Mouse (Mus musculus): ENCODE data around the gene Sacs. TPM values are rescaled to one million over a fixed set of nuclear protein-coding genes. Genes with fewer than 3 reads are reported as not detected.
"Not testable (repeated sequence)": the region's sequence is repeated elsewhere in the genome, so short reads cannot be mapped to it uniquely, and the experiment has no call there.

The Sacs gene
- polyA plus RNA-seq, 1 experiment from 2014 or later, result 5.5 TPM

DNA sequence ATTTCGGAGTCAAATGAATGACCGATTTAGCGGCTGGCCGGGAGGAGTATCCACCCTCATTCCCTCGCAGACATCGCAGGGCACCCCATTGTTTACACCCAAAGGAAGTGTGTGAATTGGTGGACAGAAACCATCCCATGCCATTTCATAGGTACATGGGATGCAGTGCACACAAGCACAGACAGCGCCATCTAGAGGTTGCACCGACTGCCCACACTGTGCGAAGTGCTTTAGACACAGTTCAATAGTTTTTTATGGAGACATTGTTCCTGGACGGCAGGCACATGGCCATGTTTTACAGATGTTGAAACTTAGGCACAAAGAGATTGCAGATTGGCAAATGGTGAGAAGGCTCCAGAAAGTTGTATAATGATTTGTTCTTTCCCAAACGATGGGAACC, 5.6 kb downstream of the Sacs start:
- Histone ChIP-seq H3K36me3 (ENCODE audit: control insufficient read depth, insufficient read depth, low read length) (no peaks in the 10 kb centered on the region), H3K27me3 (ENCODE audit: control insufficient read depth, insufficient read depth, low read length) (no peaks in the 10 kb centered on the region), H3K4me1 (ENCODE audit: control insufficient read depth, insufficient read depth, low read length) (no peaks in the 10 kb centered on the region), H3K27ac (ENCODE audit: low read length) (no peak overlapping the region), H3K9me3 (ENCODE audit: control insufficient read depth, low read depth, low read length) (no peaks in the 10 kb centered on the region), H3K9ac (replicated peaks; ENCODE audit: low read depth, low read length) (no peak overlapping the region), H3K4me3 (ENCODE audit: low read depth, low read length) (no peak overlapping the region), H3K4me2 (replicated peaks; ENCODE audit: low read depth, low read length) (no peak overlapping the region)
- ATAC-seq (ENCODE audit: insufficient number of reproducible peaks, insufficient read depth, low FRiP score, low read depth), result no peak
- WGBS, result 32% methylated on average over 11 of the region's 11 CpGs

DNA sequence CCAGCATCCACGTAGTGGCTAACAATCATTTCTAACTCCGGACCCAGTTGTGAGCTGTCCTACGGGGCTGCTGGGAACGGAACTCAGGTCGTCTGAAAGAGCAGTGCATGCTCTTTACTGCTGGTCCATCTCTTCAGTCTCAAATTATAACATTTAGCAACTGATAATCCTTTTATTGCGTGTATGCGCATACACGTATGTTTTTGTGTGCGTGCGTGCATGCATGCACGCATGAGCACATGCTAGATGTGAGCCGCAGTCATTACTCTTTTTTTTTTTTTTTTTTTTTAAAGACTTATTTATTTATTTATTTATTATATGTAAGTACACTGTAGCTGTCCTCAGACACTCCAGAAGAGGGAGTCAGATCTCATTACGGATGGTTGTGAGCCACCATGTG, 12.2 kb downstream of the Sacs start:
- ATAC-seq (ENCODE audit: insufficient number of reproducible peaks, insufficient read depth, low FRiP score, low read depth); H3K4me2 ChIP-seq (replicated peaks; ENCODE audit: low read depth, low read length); H3K9me3 ChIP-seq (ENCODE audit: control insufficient read depth, low read depth, low read length); H3K9ac ChIP-seq (replicated peaks; ENCODE audit: low read depth, low read length); H3K27me3 ChIP-seq (ENCODE audit: control insufficient read depth, insufficient read depth, low read length); H3K4me3 ChIP-seq (ENCODE audit: low read depth, low read length); H3K36me3 ChIP-seq (ENCODE audit: control insufficient read depth, insufficient read depth, low read length); H3K27ac ChIP-seq (ENCODE audit: low read length); H3K4me1 ChIP-seq (ENCODE audit: control insufficient read depth, insufficient read depth, low read length): not testable (repeated sequence)
- WGBS, result 94% methylated on average over 12 of the region's 13 CpGs

DNA sequence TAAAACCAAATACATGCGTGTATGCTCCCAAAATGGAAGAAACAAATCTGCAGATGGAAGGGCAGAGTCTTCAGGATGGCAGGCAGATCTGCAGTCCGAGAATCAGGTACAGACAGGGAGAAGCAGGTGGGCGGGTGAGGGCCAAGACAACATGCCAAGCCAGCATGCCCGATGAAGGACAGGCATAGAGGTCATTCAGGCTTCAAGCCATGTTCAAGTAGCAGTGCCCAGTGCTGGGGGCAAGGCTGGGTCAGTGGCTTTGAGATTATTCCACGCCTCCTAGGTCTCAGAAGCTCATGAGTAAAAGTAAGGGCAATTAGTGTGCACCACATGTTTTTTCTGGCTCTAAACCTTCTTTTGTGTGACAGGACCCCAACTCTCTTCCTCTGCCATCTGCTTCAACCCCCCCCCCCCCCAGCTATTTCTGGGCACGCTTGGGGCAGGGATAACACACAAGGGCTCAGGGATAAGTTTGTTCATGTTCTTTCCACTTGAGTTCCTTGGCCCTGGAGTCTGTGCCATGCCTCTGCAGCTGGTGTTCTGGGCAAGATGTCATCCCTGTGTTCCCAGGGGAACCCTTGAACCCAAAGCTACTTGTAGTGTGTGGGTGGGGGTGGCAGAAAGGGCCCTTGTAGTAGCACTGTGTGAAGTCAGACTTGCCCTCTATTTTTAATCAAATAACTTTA, 16.8 kb downstream of the Sacs start:
- no peaks in the 10 kb centered on the region for H3K27me3 ChIP-seq (ENCODE audit: control insufficient read depth, insufficient read depth, low read length)
- H3K36me3 ChIP-seq (ENCODE audit: control insufficient read depth, insufficient read depth, low read length), result no peaks in the 10 kb centered on the region
- ATAC-seq (ENCODE audit: insufficient number of reproducible peaks, insufficient read depth, low FRiP score, low read depth), result no peak
- H3K4me2 ChIP-seq (replicated peaks; ENCODE audit: low read depth, low read length), result no peak overlapping the region
- no peak overlapping the region for H3K4me3 ChIP-seq (ENCODE audit: low read depth, low read length)
- WGBS, result 79% methylated on average over 6 of the region's 6 CpGs
- H3K27ac ChIP-seq (ENCODE audit: low read length), result no peak overlapping the region
- no peaks in the 10 kb centered on the region for H3K4me1 ChIP-seq (ENCODE audit: control insufficient read depth, insufficient read depth, low read length)
- H3K9ac ChIP-seq (replicated peaks; ENCODE audit: low read depth, low read length), result no peak overlapping the region
- no peaks in the 10 kb centered on the region for H3K9me3 ChIP-seq (ENCODE audit: control insufficient read depth, low read depth, low read length)

DNA sequence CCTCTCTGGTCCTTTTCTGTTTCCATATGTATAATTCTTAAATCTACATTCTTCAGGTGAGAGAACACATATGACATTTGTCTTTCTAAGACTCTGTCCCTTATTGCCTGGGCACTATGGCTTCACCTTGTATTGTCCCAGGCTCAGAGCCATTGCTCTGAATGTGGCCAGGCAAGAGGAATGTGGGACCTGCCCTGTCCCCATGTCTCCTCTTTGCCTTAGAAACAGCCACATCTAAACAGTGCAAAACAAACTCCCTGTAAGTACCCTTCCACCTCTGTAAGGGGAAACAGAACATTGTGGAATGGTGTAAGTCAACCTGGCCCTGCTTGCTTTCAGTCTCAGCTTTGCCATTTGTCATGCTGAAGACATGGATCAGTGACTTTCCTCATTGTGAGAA, 17.4 kb downstream of the Sacs start:
- H3K27ac ChIP-seq (ENCODE audit: low read length), result no peak overlapping the region
- no peak for ATAC-seq (ENCODE audit: insufficient number of reproducible peaks, insufficient read depth, low FRiP score, low read depth)
- H3K9me3 ChIP-seq (ENCODE audit: control insufficient read depth, low read depth, low read length), result no peaks in the 10 kb centered on the region
- no peak overlapping the region for H3K4me2 ChIP-seq (replicated peaks; ENCODE audit: low read depth, low read length)
- no peak overlapping the region for H3K4me3 ChIP-seq (ENCODE audit: low read depth, low read length)
- no peaks in the 10 kb centered on the region for H3K4me1 ChIP-seq (ENCODE audit: control insufficient read depth, insufficient read depth, low read length)
- no peaks in the 10 kb centered on the region for H3K36me3 ChIP-seq (ENCODE audit: control insufficient read depth, insufficient read depth, low read length)
- no peak overlapping the region for H3K9ac ChIP-seq (replicated peaks; ENCODE audit: low read depth, low read length)
- no peaks in the 10 kb centered on the region for H3K27me3 ChIP-seq (ENCODE audit: control insufficient read depth, insufficient read depth, low read length)

DNA sequence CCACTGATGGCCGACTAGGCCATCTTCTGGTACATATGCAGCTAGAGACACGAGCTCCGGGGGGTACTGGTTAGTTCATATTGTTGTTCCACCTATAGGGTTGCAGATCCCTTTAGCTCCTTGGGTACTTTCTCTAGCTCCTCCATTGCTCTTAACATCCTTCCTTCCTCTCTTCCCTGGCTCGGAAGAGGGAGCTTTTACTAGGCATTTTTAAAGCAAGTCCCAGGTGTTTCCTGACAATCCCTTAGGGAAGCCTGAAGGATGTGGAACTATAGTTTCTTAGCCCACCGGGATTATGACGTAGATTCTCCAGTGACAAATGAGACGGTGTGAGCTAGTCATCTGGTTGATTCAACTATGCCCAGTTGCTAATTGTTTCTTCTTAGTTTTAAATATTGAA, 19.2 kb downstream of the Sacs start:
- H3K27ac ChIP-seq (ENCODE audit: low read length); H3K4me1 ChIP-seq (ENCODE audit: control insufficient read depth, insufficient read depth, low read length); H3K4me3 ChIP-seq (ENCODE audit: low read depth, low read length); H3K9me3 ChIP-seq (ENCODE audit: control insufficient read depth, low read depth, low read length); H3K9ac ChIP-seq (replicated peaks; ENCODE audit: low read depth, low read length); ATAC-seq (ENCODE audit: insufficient number of reproducible peaks, insufficient read depth, low FRiP score, low read depth); H3K27me3 ChIP-seq (ENCODE audit: control insufficient read depth, insufficient read depth, low read length); H3K4me2 ChIP-seq (replicated peaks; ENCODE audit: low read depth, low read length); H3K36me3 ChIP-seq (ENCODE audit: control insufficient read depth, insufficient read depth, low read length): not testable (repeated sequence)
- WGBS, result 80% methylated on average over 4 of the region's 7 CpGs

DNA sequence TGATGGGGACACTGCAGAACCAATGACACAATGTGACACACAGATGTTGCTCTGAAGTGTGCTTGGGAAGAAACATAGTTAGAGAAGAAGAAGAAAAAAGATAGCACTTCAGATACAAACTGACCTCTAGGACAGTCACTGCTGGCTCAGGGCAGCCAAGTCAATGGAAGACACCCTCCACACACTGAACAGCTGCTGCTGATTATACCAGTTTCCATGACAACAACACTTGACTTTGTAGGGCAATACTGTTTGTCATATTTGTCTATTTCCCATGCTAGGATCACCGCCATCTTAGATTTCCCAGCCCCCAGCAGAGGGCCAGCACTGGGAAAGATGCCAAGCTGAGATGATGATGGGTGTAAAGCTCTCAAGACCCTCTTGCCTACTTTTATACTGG, 22.7 kb downstream of the Sacs start:
- H3K36me3 ChIP-seq (ENCODE audit: control insufficient read depth, insufficient read depth, low read length), result no peaks in the 10 kb centered on the region
- ATAC-seq (ENCODE audit: insufficient number of reproducible peaks, insufficient read depth, low FRiP score, low read depth), result no peak
- no peaks in the 10 kb centered on the region for H3K27me3 ChIP-seq (ENCODE audit: control insufficient read depth, insufficient read depth, low read length)
- no peak overlapping the region for H3K27ac ChIP-seq (ENCODE audit: low read length)
- WGBS, result 70% methylated on average over 1 of the region's 1 CpGs
- H3K4me1 ChIP-seq (ENCODE audit: control insufficient read depth, insufficient read depth, low read length), result no peaks in the 10 kb centered on the region
- no peaks in the 10 kb centered on the region for H3K9me3 ChIP-seq (ENCODE audit: control insufficient read depth, low read depth, low read length)
- H3K4me2 ChIP-seq (replicated peaks; ENCODE audit: low read depth, low read length), result no peak overlapping the region
- H3K4me3 ChIP-seq (ENCODE audit: low read depth, low read length), result no peak overlapping the region
- no peak overlapping the region for H3K9ac ChIP-seq (replicated peaks; ENCODE audit: low read depth, low read length)

DNA sequence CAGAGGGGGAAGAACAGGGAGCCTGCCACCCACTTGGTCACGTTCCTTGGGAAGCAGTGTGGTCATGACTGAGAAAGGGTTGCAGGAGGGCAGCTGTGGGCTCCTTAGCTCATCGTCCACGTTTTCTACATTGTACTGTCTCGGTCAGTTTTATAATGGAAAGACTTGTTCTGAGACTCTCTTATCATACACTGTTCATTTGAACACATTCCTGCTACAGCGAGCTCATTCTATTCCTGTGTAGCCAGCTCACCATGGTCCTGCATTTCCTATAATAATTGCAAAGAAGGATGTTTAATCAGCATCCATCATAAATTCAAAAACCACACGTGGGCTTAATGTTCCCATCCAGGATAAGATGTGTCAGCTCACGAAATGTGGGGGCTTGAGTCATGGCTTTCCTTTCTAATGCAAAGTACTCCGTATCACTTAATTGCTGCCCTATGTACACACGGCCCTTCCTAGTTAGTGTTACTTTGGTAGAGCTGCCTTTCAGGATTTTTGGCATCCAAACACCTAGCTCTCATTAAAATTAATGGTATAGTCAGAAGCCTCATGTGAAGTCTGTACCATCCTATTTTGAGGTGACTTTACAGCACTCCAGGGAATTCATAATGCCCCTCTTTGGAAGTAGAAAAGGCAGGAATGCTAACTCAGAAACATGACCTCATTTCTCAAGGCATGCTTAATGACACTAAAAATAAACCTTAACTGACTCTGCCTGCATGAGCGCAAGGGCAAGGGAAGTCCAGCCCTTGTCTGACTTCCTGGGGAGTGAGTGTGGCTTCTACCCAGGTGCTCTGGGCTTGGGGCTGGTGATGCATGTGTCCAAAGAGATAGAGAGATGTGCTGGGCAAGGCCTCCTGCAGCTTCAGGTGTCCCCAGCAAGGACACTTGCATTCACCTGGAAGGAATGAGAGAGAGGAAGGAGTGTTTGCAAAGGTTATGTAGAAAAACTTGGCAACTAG, 23.4 kb downstream of the Sacs start:
- H3K27me3 ChIP-seq (ENCODE audit: control insufficient read depth, insufficient read depth, low read length), result no peaks in the 10 kb centered on the region
- no peaks in the 10 kb centered on the region for H3K9me3 ChIP-seq (ENCODE audit: control insufficient read depth, low read depth, low read length)
- ATAC-seq (ENCODE audit: insufficient number of reproducible peaks, insufficient read depth, low FRiP score, low read depth), result no peak
- H3K36me3 ChIP-seq (ENCODE audit: control insufficient read depth, insufficient read depth, low read length), result no peaks in the 10 kb centered on the region
- H3K4me3 ChIP-seq (ENCODE audit: low read depth, low read length), result no peak overlapping the region
- H3K27ac ChIP-seq (ENCODE audit: low read length), result no peak overlapping the region
- 56% methylated on average over 10 of the region's 10 CpGs for WGBS
- no peaks in the 10 kb centered on the region for H3K4me1 ChIP-seq (ENCODE audit: control insufficient read depth, insufficient read depth, low read length)
- no peak overlapping the region for H3K4me2 ChIP-seq (replicated peaks; ENCODE audit: low read depth, low read length)
- H3K9ac ChIP-seq (replicated peaks; ENCODE audit: low read depth, low read length), result no peak overlapping the region

DNA sequence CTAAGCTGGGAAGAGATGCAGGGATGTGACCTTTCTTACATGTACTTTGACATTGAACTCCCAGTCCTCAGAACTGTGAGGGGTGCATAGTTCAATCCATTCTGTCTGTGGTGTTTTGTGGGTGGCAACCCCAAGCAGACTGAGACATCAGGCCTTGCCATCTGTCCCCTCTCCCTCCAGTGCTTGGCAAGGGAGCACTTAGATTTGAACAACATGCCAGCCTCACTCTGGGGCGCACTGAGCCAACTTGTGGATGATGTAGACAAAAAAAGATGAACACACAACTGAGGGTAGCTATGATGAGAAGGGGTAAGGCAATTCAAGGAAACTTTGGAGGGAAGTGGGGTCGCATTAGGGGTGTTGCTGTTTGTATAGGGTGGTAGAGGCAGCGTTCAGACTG, 26.2 kb downstream of the Sacs start:
- ATAC-seq (ENCODE audit: insufficient number of reproducible peaks, insufficient read depth, low FRiP score, low read depth), result no peak
- no peak overlapping the region for H3K4me3 ChIP-seq (ENCODE audit: low read depth, low read length)
- H3K9ac ChIP-seq (replicated peaks; ENCODE audit: low read depth, low read length), result no peak overlapping the region
- no peaks in the 10 kb centered on the region for H3K9me3 ChIP-seq (ENCODE audit: control insufficient read depth, low read depth, low read length)
- H3K27ac ChIP-seq (ENCODE audit: low read length), result no peak overlapping the region
- no peaks in the 10 kb centered on the region for H3K27me3 ChIP-seq (ENCODE audit: control insufficient read depth, insufficient read depth, low read length)
- WGBS, result 86% methylated on average over 3 of the region's 3 CpGs
- H3K36me3 ChIP-seq (ENCODE audit: control insufficient read depth, insufficient read depth, low read length), result no peaks in the 10 kb centered on the region
- H3K4me2 ChIP-seq (replicated peaks; ENCODE audit: low read depth, low read length), result no peak overlapping the region
- no peaks in the 10 kb centered on the region for H3K4me1 ChIP-seq (ENCODE audit: control insufficient read depth, insufficient read depth, low read length)

Data from stomach, embryonic 14.5 days (tissue).